Mouse (Mus musculus): ENCODE data around the gene Draxin. TPM values are rescaled to one million over a fixed set of nuclear protein-coding genes. Genes with fewer than 3 reads are reported as not detected.

Draxin gene
- total RNA-seq, 2 experiments from 2014 or later = 0.07 to 0.08 TPM

GRCm38 (mm10) chr4:148083176-148083899 lies 47.2 kb downstream of the Draxin start:
- DNase-seq = peak; percentile 69 to 83

DNA sequence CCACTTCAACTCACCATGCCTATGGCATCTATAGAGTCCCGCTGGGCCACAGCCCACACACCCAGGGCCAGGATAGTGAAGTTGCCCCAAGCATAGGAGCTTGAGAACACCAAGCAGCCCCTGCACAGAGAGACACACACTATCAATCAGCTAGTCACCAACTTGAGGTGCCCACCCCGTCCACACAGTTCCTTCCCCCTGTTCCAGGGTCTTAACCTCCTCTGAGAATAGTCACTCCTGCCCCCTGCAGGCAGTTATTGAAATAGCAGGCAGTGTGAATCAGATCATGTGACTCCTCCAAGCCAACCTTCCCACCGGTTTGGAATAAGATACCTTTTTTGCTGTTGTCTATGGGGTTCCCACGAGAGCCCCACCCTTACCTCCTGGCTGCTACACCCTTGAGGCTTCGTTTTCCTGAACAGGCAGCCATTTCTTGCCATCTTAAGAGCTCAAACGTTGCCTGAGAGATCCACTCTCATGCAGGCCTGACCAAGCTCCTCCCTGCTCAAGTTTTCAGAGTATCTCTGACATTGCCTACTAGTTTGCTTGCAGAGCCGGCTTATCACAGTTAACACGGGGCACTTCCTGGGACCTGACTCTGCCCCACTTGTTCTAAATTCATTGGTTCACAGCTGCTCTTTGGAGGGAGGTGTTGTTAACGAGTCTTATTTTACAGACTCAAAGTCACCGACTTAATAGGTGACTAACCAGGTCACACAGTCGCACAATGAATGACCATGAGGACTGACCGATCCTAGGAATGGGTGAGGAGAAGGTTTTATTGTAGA lies 48.0 kb downstream of the Draxin start:
- peak; percentile 70 to 78 for DNase-seq

DNA sequence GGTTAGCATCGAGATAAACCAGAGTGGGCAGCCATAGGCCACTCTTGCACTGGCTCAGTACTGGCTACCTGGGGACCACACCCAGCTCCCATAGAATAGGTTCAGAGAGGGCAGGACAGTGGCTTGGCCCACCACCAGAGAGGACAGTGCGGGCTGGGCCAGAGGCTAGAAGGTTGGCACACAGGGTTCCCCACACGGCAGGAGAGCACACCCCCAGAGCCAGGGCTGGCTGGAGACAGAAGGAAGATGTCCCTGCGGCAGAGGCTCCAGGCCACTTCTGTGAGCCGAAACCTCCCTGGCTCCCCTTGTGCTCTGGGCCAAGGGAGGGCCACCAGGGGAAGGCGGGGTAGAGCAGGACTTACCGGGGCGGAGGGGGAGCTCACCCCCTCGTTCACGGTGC lies 49.3 kb downstream of the Draxin start:
- no peak for DNase-seq

- no peak for DNase-seq
Measured at GRCm38 (mm10) chr4:148080597-148080973, 49.9 kb downstream of the Draxin start.

DNA sequence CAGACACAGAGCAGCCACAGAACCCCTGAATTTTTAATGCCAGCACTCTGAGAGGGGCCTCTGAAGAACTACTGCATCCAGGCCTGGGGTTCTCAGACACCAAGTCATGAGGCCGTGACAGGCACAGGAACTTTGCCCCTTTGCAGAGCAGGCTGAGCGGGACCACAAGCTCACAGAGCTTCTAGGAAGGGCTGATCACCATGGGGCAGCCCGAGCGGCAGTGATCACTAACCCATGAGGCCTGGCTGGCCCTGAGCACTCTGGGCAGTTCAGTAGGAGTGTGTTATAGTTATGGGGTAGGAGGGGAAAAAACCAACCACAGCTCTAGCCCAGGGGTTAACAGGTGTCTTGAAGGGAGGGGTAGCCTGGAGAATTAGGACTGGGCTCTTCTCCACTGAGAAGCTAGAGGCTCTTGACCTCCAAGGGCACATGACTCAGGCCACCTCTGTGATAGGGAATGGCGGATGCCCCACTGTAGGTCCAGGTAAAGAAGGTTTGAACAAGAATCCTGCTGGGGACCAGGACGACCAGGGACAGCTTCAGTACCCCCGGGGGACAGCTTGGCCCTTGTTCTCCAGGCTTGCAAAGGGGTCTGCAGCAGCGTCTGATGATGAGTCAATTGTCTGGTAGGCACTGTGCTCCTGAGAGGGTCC lies 50.4 kb downstream of the Draxin start:
- DNase-seq = no peak

GRCm38 (mm10) chr4:148079212-148079611 lies 51.3 kb downstream of the Draxin start:
- no peak for DNase-seq

DNA sequence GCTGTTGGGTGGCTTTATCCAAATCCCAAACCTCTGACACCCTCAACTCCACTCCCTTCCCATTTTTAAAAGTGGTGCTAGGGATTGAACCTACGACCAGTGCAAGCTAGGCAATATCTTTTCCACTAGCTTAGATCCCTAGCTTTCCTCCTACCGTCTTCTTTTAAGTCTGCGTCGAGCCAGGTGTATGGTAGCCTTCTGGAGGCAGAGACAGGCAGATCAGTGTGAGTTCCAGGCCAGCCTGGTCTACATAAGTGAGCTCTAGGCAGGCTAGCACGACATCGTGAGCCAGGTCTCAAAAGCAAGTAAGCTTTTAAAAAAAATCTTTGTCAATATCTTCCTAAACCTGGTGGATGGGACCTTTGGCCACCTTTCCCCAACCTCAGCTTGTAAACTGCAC lies 54.6 kb downstream of the Draxin start:
- no peak for DNase-seq

GRCm38 (mm10) chr4:148075259-148075658 lies 55.2 kb downstream of the Draxin start:
- DNase-seq = peak; percentile 86 to 89

- peak in 1 of 2 experiments; percentile 38 for DNase-seq
Measured at GRCm38 (mm10) chr4:148074521-148075189, 55.8 kb downstream of the Draxin start.

DNA sequence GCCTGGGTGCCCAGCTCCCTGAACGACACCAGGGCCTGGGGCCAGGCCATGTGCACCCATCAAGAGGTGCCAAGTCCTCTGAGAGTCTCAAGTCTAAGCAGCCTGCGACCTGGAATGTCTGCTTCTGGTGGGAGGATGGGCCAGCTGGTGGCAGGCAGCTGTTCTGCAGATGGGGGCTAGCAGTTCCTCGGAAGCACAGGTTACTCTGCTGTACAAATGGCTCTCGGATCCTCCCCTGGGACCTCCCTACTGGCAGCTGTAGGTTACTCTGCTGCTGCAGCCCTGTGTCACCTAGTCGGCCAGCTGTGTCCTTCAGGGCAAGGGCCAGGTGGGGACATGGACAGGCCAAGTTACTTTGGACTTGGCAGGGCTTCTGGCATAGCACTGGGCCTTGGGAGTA lies 59.0 kb downstream of the Draxin start:
- peak in 1 of 2 experiments; percentile 63 for DNase-seq

- DNase-seq = no peak
Measured at GRCm38 (mm10) chr4:148069602-148070218, 60.8 kb downstream of the Draxin start.

DNA sequence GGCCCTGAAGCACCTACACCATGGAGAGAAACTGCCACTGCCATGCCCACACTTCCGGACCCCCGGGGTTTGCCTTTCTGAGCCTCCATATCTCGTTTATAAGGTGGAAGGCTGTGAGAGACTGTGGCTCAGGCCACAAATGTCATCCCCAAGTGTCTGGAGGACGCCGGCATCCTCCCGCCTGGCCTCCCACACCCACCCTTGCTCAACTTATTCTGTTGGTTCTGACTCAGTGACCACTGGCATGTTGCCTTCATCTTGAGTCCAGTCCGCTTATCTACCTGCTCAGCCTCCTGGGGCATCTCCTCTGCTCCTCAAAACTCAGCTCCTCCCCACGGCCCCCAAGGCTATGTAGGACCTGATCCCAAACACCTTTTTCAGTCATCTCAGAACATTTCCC lies 63.2 kb downstream of the Draxin start:
- DNase-seq = no peak

- peak; percentile 67 to 84 for DNase-seq
Measured at GRCm38 (mm10) chr4:148066401-148066744, 64.1 kb downstream of the Draxin start.

- DNase-seq = peak in 1 of 2 experiments; percentile 42
Measured at GRCm38 (mm10) chr4:148065702-148066400, 64.6 kb downstream of the Draxin start.

- no peak for DNase-seq
Measured at GRCm38 (mm10) chr4:148061086-148061480, 69.4 kb downstream of the Draxin start.

GRCm38 (mm10) chr4:148060120-148061085 lies 70.1 kb downstream of the Draxin start:
- DNase-seq = peak; percentile 43 to 56

DNA sequence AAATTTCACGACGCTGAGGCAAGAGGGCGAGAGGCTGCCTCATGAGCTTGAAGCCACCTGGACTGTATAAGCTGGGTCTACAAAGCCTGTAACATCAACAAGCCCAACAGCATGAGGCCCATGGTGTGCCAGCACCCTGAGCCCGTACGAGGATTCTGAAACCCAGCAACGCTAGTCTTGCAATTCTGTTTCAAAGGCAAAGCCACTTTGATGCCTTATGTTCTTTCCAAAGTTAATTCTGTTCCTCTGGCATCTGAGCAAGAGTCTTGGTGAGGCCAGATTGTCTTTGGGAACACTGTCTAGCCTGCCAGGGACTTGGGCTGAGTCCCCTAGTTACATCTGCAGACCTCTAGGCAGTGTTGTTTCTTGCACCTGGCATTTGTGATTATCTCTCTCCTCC lies 71.5 kb downstream of the Draxin start:
- no peak for DNase-seq

DNA sequence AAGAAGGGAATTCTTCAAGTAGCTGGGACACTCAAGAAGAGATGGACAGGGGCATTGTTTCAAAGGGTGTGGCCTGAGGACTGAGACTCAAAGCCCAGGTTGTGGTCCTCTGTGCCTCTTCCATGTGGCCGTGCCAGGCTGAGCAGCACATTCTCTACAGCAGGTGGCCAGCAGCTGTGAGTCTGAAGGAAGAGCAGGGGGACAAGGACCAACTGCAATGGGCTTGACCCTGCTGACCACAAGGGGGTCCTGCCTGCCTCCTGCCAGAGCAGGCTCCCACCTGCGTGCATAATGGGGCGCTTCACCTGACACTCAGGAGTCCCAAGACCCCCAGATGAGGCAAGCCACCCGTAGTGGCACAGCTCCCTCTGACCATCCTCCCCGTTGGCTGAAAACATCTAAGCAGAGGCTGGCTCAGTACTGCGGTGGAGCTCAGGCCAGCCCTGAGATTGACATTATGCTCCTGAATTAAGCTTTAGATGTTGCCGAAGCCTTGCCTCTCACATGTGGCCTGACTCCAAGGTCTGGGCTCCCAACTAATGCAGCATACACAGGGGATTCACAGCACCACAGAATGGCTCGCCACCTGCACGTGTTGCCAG lies 72.2 kb downstream of the Draxin start:
- no peak for DNase-seq

DNA sequence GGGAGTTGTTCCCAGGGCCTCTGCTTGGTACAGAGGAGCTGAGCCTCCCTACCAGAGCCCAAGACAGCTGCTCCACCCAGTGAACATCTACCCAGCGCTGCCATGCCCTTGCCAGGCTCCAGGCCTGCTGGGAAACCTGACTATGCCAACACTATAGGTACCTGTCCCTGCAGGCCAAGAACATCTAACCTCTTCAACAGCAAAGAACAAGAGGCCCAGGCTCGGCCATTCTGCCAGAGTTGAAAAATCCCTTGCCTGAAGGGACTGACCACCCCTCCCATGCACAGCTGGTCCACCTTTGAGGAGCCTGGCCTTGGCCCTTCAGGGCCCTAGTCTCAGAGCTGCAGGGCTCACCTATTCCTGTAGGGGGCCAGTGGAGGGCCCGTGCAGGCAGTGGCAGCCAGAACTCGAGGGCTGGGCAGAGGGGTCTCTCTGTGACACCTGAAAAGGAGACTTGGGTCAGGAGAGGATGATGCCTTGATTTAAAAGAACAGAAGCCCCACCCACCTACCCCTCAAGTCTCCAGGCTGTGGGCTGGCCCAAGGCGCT lies 72.8 kb downstream of the Draxin start:
- DNase-seq = no peak

Measured in heart, adult 18-20 months (tissue).